Mouse (Mus musculus) liver, embryonic 11.5 days (tissue): Measurements from ENCODE around the gene Olfr263. TPM values are rescaled to one million over a fixed set of nuclear protein-coding genes. Genes with fewer than 3 reads are reported as not detected.
"Not testable (repeated sequence)": the region's sequence is repeated elsewhere in the genome, so short reads cannot be mapped to it uniquely, and the experiment has no call there.

Experiments
- ATAC-seq: fragments of 200-750 bp; cut with Nextera tagmentation; replicated peaks from 2 replicates; pipeline ENCODE4 v1.8.0; 2017; ENCODE audit warnings: moderate number of reproducible peaks, mild to moderate bottlenecking, moderate TSS enrichment, moderate library complexity; ENCODE audit not compliant: low FRiP score
- DNase-seq: peaks from one replicate; pipeline ENCODE4 v3.0.0-alpha.2; 2017; ENCODE audit warnings: low spot score
- H3K27ac ChIP-seq: fragments of 300-500 bp; sonication (generic); 2 replicates; pipeline ENCODE4 v1.5.1; 2014; ENCODE audit warnings: mild to moderate bottlenecking, low read depth, low read length, control low read depth
- H3K27me3 ChIP-seq: fragments of 300-500 bp; sonication (generic); replicated peaks from 2 replicates; pipeline ENCODE4 v1.6.1; 2014; ENCODE audit warnings: low read length, mixed read lengths; ENCODE audit not compliant: control insufficient read depth, insufficient read depth
- H3K36me3 ChIP-seq: fragments of 300-500 bp; sonication (generic); 2 replicates; pipeline ENCODE4 v1.6.1; 2014; ENCODE audit warnings: mild to moderate bottlenecking, low read length, moderate library complexity, mixed read lengths; ENCODE audit not compliant: control insufficient read depth, insufficient read depth
- H3K4me1 ChIP-seq: fragments of 300-500 bp; sonication (generic); replicated peaks from 2 replicates; pipeline ENCODE4 v1.6.1; 2014; ENCODE audit warnings: low read length, mixed read lengths; ENCODE audit not compliant: control insufficient read depth, insufficient read depth
- H3K4me2 ChIP-seq: fragments of 300-500 bp; sonication (generic); 2 replicates; pipeline ENCODE4 v1.6.1; 2014; ENCODE audit warnings: mild to moderate bottlenecking, control low read depth, moderate library complexity
- H3K4me3 ChIP-seq: fragments of 300-500 bp; sonication (generic); 2 replicates; pipeline ENCODE4 v1.5.1; 2014; ENCODE audit warnings: low read depth, low read length, control low read depth
- H3K9ac ChIP-seq: fragments of 300-500 bp; sonication (generic); 2 replicates; pipeline ENCODE4 v1.6.1; 2014; ENCODE audit warnings: low read depth, low read length, control low read depth
- H3K9me3 ChIP-seq: fragments of 300-500 bp; sonication (generic); 2 replicates; pipeline ENCODE4 v1.6.1; 2016; ENCODE audit warnings: low read length, inconsistent platforms, mixed read lengths; ENCODE audit not compliant: control insufficient read depth
- WGBS: fragments of 180-500 bp; shearing (Covaris S2); extraction: QIAGEN DNeasy Blood & Tissue Kit; methylation state at CpG from one replicate; pipeline ENCODE4 v1.1.7; 2014; 5-methylcytosine and 5-hydroxymethylcytosine counted together
- polyA plus RNA-seq: library from polyadenylated mRNA; unstranded; fragments of >200 nt; fragmentation: Nextera tagmentation; extraction: Ambion mirVana; gene quantifications from 2 replicates; pipeline ENCODE4 v1.2.1, GENCODE M21; 2014

The Olfr263 gene
- polyA plus RNA-seq: not detected in 2 replicates

GRCm38 (mm10) chr13:21129339-21129738 is at the start of gene Olfr263:
Gene Olfr263 (plus strand): TSS chr13:21129639.
- H3K27me3 ChIP-seq, H3K4me1 ChIP-seq, H3K9me3 ChIP-seq, ATAC-seq, H3K27ac ChIP-seq, H3K9ac ChIP-seq, H3K36me3 ChIP-seq, H3K4me3 ChIP-seq, DNase-seq, H3K4me2 ChIP-seq: not testable (repeated sequence)
- WGBS: 75% methylated on average over 3 of the region's 3 CpGs

GRCm38 (mm10) chr13:21082686-21083085 is 46.8 kb upstream of the Olfr263 start:
- no peak for ATAC-seq
- DNase-seq: no peak
- H3K4me2 ChIP-seq: no peak overlapping the region
- H3K9me3 ChIP-seq: no peaks in the 10 kb centered on the region
- no peaks in the 10 kb centered on the region for H3K27me3 ChIP-seq
- H3K27ac ChIP-seq: no peak overlapping the region
- H3K36me3 ChIP-seq: no peaks in the 10 kb centered on the region
- no peak overlapping the region for H3K9ac ChIP-seq
- 48% methylated on average over 2 of the region's 2 CpGs for WGBS
- H3K4me3 ChIP-seq: no peak overlapping the region
- H3K4me1 ChIP-seq: no peaks in the 10 kb centered on the region

GRCm38 (mm10) chr13:21109759-21110158 is 19.7 kb upstream of the Olfr263 start:
- Histone ChIP-seq H3K27ac (no peak overlapping the region), H3K36me3 (no peaks in the 10 kb centered on the region), H3K27me3 (no peaks in the 10 kb centered on the region), H3K9ac (no peak overlapping the region), H3K9me3 (no peaks in the 10 kb centered on the region), H3K4me1 (no peaks in the 10 kb centered on the region), H3K4me2 (no peak overlapping the region), H3K4me3 (no peak overlapping the region)
- ATAC-seq (no peak; the same call in 1 of the 2 replicates), DNase-seq (no peak)
- WGBS: 80% methylated on average over 3 of the region's 3 CpGs

- WGBS: 89% methylated on average over 6 of the region's 6 CpGs
- no peak for ATAC-seq
- no peaks in the 10 kb centered on the region for H3K9me3 ChIP-seq
- H3K36me3 ChIP-seq: no peaks in the 10 kb centered on the region
- H3K4me3 ChIP-seq: no peak overlapping the region
- H3K27me3 ChIP-seq: no peaks in the 10 kb centered on the region
- no peak overlapping the region for H3K4me2 ChIP-seq
- H3K4me1 ChIP-seq: no peaks in the 10 kb centered on the region
- DNase-seq: no peak
- no peak overlapping the region for H3K27ac ChIP-seq
- H3K9ac ChIP-seq: no peak overlapping the region
Observed at GRCm38 (mm10) chr13:21110441-21110840, 19.0 kb upstream of the Olfr263 start.

GRCm38 (mm10) chr13:21111183-21111582 is 18.3 kb upstream of the Olfr263 start, which contains the start of gene Olfr1369-ps1:
Gene Olfr1369-ps1 (plus strand): TSS chr13:21111483.
- 78% methylated on average over 3 of the region's 3 CpGs for WGBS
- H3K36me3 ChIP-seq, H3K9ac ChIP-seq, ATAC-seq, H3K27me3 ChIP-seq, H3K4me2 ChIP-seq, H3K4me3 ChIP-seq, DNase-seq, H3K4me1 ChIP-seq, H3K27ac ChIP-seq, H3K9me3 ChIP-seq: not testable (repeated sequence)

- DNase-seq: no peak
- no peaks in the 10 kb centered on the region for H3K36me3 ChIP-seq
- no peaks in the 10 kb centered on the region for H3K4me1 ChIP-seq
- no peaks in the 10 kb centered on the region for H3K27me3 ChIP-seq
- H3K9me3 ChIP-seq: no peaks in the 10 kb centered on the region
- 44% methylated on average over 4 of the region's 4 CpGs for WGBS
- H3K27ac ChIP-seq: no peak overlapping the region
- peak; percentile 78 for ATAC-seq
- no peak overlapping the region for H3K4me3 ChIP-seq
- no peak overlapping the region for H3K4me2 ChIP-seq
- no peak overlapping the region for H3K9ac ChIP-seq
Observed at GRCm38 (mm10) chr13:21114121-21114520, 15.3 kb upstream of the Olfr263 start.

- 37% methylated on average over 8 of the region's 8 CpGs for WGBS
- Histone ChIP-seq H3K27ac (no peak overlapping the region), H3K27me3 (no peaks in the 10 kb centered on the region), H3K4me2 (no peak overlapping the region), H3K4me1 (no peaks in the 10 kb centered on the region), H3K9ac (no peak overlapping the region), H3K4me3 (no peak overlapping the region), H3K9me3 (no peaks in the 10 kb centered on the region), H3K36me3 (no peaks in the 10 kb centered on the region)
- DNase-seq: no peak
- ATAC-seq: no peak
Observed at GRCm38 (mm10) chr13:21142421-21142820, 13.0 kb downstream of the Olfr263 start.

GRCm38 (mm10) chr13:21145767-21146166 is 16.3 kb downstream of the Olfr263 start, which contains the start of gene Olfr1368:
Gene Olfr1368 (minus strand): TSS chr13:21145867.
- WGBS: 59% methylated on average over 4 of the region's 4 CpGs
- H3K27ac ChIP-seq: no peak within 1 kb of the TSS
- no peaks in the 10 kb centered on the region for H3K27me3 ChIP-seq
- no peaks in the 10 kb centered on the region for H3K4me1 ChIP-seq
- no peak within 1 kb of the TSS for H3K9ac ChIP-seq
- no peaks in the 10 kb centered on the region for H3K9me3 ChIP-seq
- DNase-seq: no peak
- no peak within 1 kb of the TSS for H3K4me3 ChIP-seq
- ATAC-seq: no peak
- H3K36me3 ChIP-seq: no peaks in the 10 kb centered on the region
- H3K4me2 ChIP-seq: no peak within 1 kb of the TSS

- Histone ChIP-seq H3K27ac (no peak overlapping the region), H3K27me3 (no peaks in the 10 kb centered on the region), H3K4me1 (no peaks in the 10 kb centered on the region), H3K9me3 (no peaks in the 10 kb centered on the region), H3K4me2 (no peak overlapping the region), H3K9ac (no peak overlapping the region), H3K4me3 (no peak overlapping the region), H3K36me3 (no peaks in the 10 kb centered on the region)
- DNase-seq: no peak
- ATAC-seq: no peak
- WGBS: 74% methylated on average over 5 of the region's 5 CpGs
Observed at GRCm38 (mm10) chr13:21155888-21156287, 26.4 kb downstream of the Olfr263 start.
